Mouse (Mus musculus): ENCODE measurements at regions not wholly inside any gene's neighbourhood (a gene's known extent, or its start where the extent isn't known, plus 50 kb on each side); places are given as distances from the start of the nearest gene placed in this dataset.

DNA sequence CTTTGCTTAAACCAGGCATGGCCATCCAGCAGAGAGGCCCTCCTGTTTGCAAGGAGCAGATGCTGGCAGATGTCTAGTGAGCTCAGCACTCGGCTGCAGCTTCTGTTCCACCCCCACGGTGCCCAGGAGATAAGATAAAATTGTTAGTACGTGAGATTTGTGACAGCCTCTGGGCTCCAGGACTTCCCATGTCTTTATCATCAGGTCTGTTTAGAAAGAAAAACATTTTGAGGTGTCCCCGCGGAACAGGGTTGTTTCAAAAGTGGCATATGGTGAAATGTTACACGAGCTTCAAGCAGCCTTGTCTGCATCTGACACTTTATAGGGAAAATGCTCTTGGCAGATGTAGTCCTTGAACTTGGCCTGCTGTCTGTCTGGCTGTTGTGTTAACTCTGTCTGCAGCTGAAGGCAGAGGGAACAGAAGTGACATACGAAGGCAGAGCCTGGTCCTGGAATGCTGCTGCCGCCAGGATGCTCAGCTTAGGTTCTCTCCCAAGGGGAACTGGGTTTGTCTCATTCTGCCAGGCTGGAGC lies 219.1 kb upstream of the Dusp10 start:
- Histone ChIP-seq H3K36me3 (replicated peaks) (no peaks in the 10 kb centered on the region), H3K4me3 (ENCODE audit: low read depth, low read length) (no peak overlapping the region), H3K4me1 (ENCODE audit: insufficient read depth, low read depth, low read length) (no peaks in the 10 kb centered on the region), H3K9me3 (replicated peaks) (peaks cover 36% of the 10 kb centered on the region), H3K27me3 (ENCODE audit: insufficient read depth, low read length) (no peaks in the 10 kb centered on the region)
- no peak for TF ChIP-seq TAL1 (conservative IDR thresholded peaks at IDR 0.05; ENCODE audit: low read depth, low read length)
- TF ChIP-seq GATA2 (IDR thresholded peaks at IDR 0.05; ENCODE audit: borderline replicate concordance, low read depth, low read length), result no peak
- no peak for TF ChIP-seq POLR2AphosphoS5 (IDR thresholded peaks at IDR 0.05; ENCODE audit: insufficient replicate concordance, low read depth, low read length)
- no peak for TF ChIP-seq CTCF (IDR thresholded peaks at IDR 0.05; ENCODE audit: low read depth, low read length)
- TF ChIP-seq GATA1 (IDR thresholded peaks at IDR 0.05; ENCODE audit: borderline replicate concordance, low read length), result no peak
- ATAC-seq (ENCODE audit: extremely low read depth, insufficient number of reproducible peaks, low FRiP score, poor library complexity, severe bottlenecking), result no peak
- DNase-seq (ENCODE audit: low spot score), result no peak

DNA sequence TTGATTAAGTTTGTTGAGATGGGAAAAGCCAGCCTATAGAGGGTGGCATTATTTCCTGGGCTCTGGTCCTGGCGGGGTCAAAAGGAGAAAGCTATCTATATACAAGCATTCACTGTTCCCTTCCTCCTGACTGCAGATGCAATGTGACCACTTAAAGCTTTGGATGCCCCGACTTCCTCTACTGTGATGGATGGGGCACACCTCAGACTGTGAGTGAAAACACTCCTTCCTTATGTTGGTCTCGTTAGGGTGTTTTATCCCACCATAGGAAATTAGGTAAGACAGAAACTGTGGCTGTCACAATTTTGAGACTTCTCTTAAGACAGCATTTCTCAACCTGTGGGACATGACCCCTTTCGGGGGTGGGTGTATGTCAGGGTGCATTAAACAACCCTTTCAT lies 210.8 kb upstream of the Dusp10 start:
- H3K36me3 ChIP-seq (replicated peaks), result no peaks in the 10 kb centered on the region
- H3K4me3 ChIP-seq (ENCODE audit: low read depth, low read length), result no peak overlapping the region
- peaks cover 41% of the 10 kb centered on the region for H3K9me3 ChIP-seq (replicated peaks)
- DNase-seq (ENCODE audit: low spot score) (no peak), ATAC-seq (ENCODE audit: extremely low read depth, insufficient number of reproducible peaks, low FRiP score, poor library complexity, severe bottlenecking) (no peak)
- no peaks in the 10 kb centered on the region for H3K27me3 ChIP-seq (ENCODE audit: insufficient read depth, low read length)
- no peaks in the 10 kb centered on the region for H3K4me1 ChIP-seq (ENCODE audit: insufficient read depth, low read depth, low read length)
- TF ChIP-seq TAL1 (conservative IDR thresholded peaks at IDR 0.05; ENCODE audit: low read depth, low read length), result no peak
- no peak for TF ChIP-seq GATA2 (IDR thresholded peaks at IDR 0.05; ENCODE audit: borderline replicate concordance, low read depth, low read length)
- no peak for TF ChIP-seq GATA1 (IDR thresholded peaks at IDR 0.05; ENCODE audit: borderline replicate concordance, low read length)
- no peak for TF ChIP-seq POLR2AphosphoS5 (IDR thresholded peaks at IDR 0.05; ENCODE audit: insufficient replicate concordance, low read depth, low read length)
- no peak for TF ChIP-seq CTCF (IDR thresholded peaks at IDR 0.05; ENCODE audit: low read depth, low read length)

DNA sequence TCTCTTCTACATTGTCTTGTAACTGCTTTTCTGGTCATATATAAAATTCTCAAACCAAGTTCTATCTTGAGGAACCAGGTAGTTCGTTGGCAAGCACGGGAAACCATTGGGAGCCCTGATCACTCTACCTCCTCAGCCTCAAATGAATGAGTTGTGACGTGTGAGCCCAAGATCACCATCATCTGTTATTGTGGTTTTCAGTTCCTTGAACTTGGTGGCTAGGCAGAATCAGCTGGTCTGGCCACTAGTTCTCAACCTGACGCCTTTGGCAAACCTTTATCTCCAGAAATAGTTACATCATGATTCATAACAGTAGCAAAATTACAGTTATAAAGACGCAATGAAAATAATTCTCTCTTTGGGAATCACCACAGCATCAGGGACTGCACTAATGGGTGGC lies 209.7 kb upstream of the Dusp10 start:
- Histone ChIP-seq H3K9me3 (replicated peaks) (peaks cover 48% of the 10 kb centered on the region), H3K36me3 (replicated peaks) (no peaks in the 10 kb centered on the region), H3K27me3 (ENCODE audit: insufficient read depth, low read length) (no peaks in the 10 kb centered on the region), H3K4me1 (ENCODE audit: insufficient read depth, low read depth, low read length) (no peaks in the 10 kb centered on the region), H3K4me3 (ENCODE audit: low read depth, low read length) (no peak overlapping the region)
- ATAC-seq (ENCODE audit: extremely low read depth, insufficient number of reproducible peaks, low FRiP score, poor library complexity, severe bottlenecking), result no peak
- TF ChIP-seq POLR2AphosphoS5 (IDR thresholded peaks at IDR 0.05; ENCODE audit: insufficient replicate concordance, low read depth, low read length), result no peak
- no peak for TF ChIP-seq GATA2 (IDR thresholded peaks at IDR 0.05; ENCODE audit: borderline replicate concordance, low read depth, low read length)
- TF ChIP-seq TAL1 (conservative IDR thresholded peaks at IDR 0.05; ENCODE audit: low read depth, low read length), result no peak
- TF ChIP-seq CTCF (IDR thresholded peaks at IDR 0.05; ENCODE audit: low read depth, low read length), result no peak
- TF ChIP-seq GATA1 (IDR thresholded peaks at IDR 0.05; ENCODE audit: borderline replicate concordance, low read length), result no peak
- no peak for DNase-seq (ENCODE audit: low spot score)

DNA sequence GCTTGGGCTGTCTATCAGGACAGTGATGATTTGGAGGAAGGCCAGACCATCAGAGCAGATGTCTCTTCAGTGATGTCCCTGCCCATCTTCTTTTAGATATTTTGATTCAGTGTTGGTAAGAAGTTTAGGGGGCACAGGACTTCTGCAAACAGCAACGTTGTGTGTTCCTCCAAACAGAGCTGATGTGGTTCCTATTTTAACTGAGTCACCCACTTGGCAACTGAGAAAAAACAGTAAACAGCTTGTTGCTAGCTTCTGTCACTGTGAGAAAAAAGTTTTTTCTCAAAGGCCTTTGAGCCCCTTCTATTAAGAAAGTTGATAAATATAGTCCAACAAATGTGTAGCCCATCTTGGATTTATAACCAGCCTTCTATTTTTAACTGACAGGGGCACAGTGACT lies 209.3 kb upstream of the Dusp10 start:
- TF ChIP-seq GATA2 (IDR thresholded peaks at IDR 0.05; ENCODE audit: borderline replicate concordance, low read depth, low read length) (no peak), GATA1 (IDR thresholded peaks at IDR 0.05; ENCODE audit: borderline replicate concordance, low read length) (no peak), POLR2AphosphoS5 (IDR thresholded peaks at IDR 0.05; ENCODE audit: insufficient replicate concordance, low read depth, low read length) (no peak), CTCF (IDR thresholded peaks at IDR 0.05; ENCODE audit: low read depth, low read length) (no peak), TAL1 (conservative IDR thresholded peaks at IDR 0.05; ENCODE audit: low read depth, low read length) (no peak)
- Histone ChIP-seq H3K4me1 (ENCODE audit: insufficient read depth, low read depth, low read length) (no peaks in the 10 kb centered on the region), H3K27me3 (ENCODE audit: insufficient read depth, low read length) (no peaks in the 10 kb centered on the region), H3K4me3 (ENCODE audit: low read depth, low read length) (no peak overlapping the region), H3K36me3 (replicated peaks) (no peaks in the 10 kb centered on the region), H3K9me3 (replicated peaks) (peaks cover 50% of the 10 kb centered on the region)
- ATAC-seq (ENCODE audit: extremely low read depth, insufficient number of reproducible peaks, low FRiP score, poor library complexity, severe bottlenecking) (no peak), DNase-seq (ENCODE audit: low spot score) (no peak)

DNA sequence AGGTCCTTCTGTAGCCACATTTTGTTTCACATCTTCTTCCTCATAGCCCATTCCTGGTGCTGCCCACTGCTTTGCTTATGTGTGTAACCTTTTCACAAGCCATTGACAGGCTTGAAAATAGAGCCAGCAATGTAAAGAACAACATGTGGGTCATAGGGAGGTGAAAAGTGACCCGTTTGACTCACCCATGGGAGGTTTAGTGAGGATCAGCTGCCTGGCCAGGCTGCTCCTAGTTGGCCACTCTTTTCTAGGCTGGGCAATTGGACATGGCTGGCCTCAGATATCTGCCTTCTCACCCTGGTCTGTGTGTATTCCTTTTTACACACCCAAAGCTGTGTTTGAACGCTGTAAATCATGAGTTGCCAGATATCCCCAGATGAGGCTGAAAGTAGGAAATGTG lies 208.8 kb upstream of the Dusp10 start:
- no peaks in the 10 kb centered on the region for H3K36me3 ChIP-seq (replicated peaks)
- no peak for ATAC-seq (ENCODE audit: extremely low read depth, insufficient number of reproducible peaks, low FRiP score, poor library complexity, severe bottlenecking)
- H3K4me3 ChIP-seq (ENCODE audit: low read depth, low read length), result no peak overlapping the region
- H3K27me3 ChIP-seq (ENCODE audit: insufficient read depth, low read length), result no peaks in the 10 kb centered on the region
- H3K9me3 ChIP-seq (replicated peaks), result peaks cover 50% of the 10 kb centered on the region
- no peaks in the 10 kb centered on the region for H3K4me1 ChIP-seq (ENCODE audit: insufficient read depth, low read depth, low read length)
- DNase-seq (ENCODE audit: low spot score), result no peak
- no peak for TF ChIP-seq GATA1 (IDR thresholded peaks at IDR 0.05; ENCODE audit: borderline replicate concordance, low read length)
- no peak for TF ChIP-seq TAL1 (conservative IDR thresholded peaks at IDR 0.05; ENCODE audit: low read depth, low read length)
- TF ChIP-seq GATA2 (IDR thresholded peaks at IDR 0.05; ENCODE audit: borderline replicate concordance, low read depth, low read length), result no peak
- TF ChIP-seq CTCF (IDR thresholded peaks at IDR 0.05; ENCODE audit: low read depth, low read length), result no peak
- TF ChIP-seq POLR2AphosphoS5 (IDR thresholded peaks at IDR 0.05; ENCODE audit: insufficient replicate concordance, low read depth, low read length), result no peak

DNA sequence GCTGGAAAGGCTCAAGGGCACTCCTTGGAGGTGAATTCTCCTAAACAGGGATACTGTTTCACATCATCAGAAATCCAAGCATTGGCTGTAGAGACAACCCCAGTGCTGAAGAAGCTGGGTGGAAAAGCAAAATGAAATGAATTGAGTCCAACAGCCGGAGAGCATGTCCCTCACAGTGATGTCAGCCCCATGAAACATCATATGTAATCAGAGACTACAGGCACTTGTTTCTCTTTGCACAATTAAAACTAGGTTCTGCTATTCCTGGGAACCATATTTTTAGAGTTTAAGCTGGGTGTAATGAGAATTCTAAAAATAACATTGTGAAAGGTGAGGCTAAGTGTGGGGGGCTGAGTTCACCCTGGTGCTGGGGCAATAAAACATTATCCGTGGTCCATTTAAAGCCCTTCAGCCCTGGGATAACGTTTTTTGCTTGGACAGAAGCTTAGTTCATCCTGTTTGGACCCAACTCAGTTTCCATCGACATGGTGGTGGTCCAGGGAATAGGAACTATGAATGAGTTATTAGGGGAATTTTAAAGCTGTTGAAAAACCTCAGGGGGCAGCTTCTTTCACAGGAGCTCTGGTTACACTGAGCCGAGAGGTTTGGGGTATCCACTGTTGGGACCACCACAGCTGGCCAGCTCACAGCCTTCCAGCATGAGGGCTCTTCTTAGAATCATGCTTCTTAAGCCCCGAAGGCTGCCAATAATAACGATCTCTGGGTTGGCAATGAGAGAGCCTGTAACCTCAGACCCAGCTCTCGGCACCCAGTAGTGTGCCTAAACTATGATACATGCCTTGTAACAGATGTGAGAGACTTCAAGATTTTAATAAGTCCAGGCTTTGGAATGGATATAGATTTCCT lies 206.0 kb upstream of the Dusp10 start:
- TF ChIP-seq POLR2AphosphoS5 (IDR thresholded peaks at IDR 0.05; ENCODE audit: insufficient replicate concordance, low read depth, low read length), result no peak
- TF ChIP-seq CTCF (IDR thresholded peaks at IDR 0.05; ENCODE audit: low read depth, low read length), result no peak
- TF ChIP-seq GATA1 (IDR thresholded peaks at IDR 0.05; ENCODE audit: borderline replicate concordance, low read length), result no peak
- no peak for TF ChIP-seq TAL1 (conservative IDR thresholded peaks at IDR 0.05; ENCODE audit: low read depth, low read length)
- no peak for TF ChIP-seq GATA2 (IDR thresholded peaks at IDR 0.05; ENCODE audit: borderline replicate concordance, low read depth, low read length)
- H3K27me3 ChIP-seq (ENCODE audit: insufficient read depth, low read length), result no peaks in the 10 kb centered on the region
- H3K9me3 ChIP-seq (replicated peaks), result peaks cover 49% of the 10 kb centered on the region
- no peak for ATAC-seq (ENCODE audit: extremely low read depth, insufficient number of reproducible peaks, low FRiP score, poor library complexity, severe bottlenecking)
- no peaks in the 10 kb centered on the region for H3K4me1 ChIP-seq (ENCODE audit: insufficient read depth, low read depth, low read length)
- DNase-seq (ENCODE audit: low spot score), result no peak
- H3K36me3 ChIP-seq (replicated peaks), result no peaks in the 10 kb centered on the region
- H3K4me3 ChIP-seq (ENCODE audit: low read depth, low read length), result no peak overlapping the region
